ENCODE assay signal across 8 mouse cellular contexts in genomic region chrX:136127744-136128064, GRCm38 (mm10). TPM values are rescaled to one million over a fixed set of nuclear protein-coding genes. Genes with fewer than 3 reads are reported as not detected.
DNase-seq lines count a peak whose midpoint lies in the region; ATAC-seq and TF ChIP-seq lines count a peak whose summit lies in the region.

No protein-coding gene starts in this region.

- DNase-seq in hindbrain, embryonic 10.5 days (ENCODE audit: low spot score) = peak; percentile 34
- no peak for DNase-seq in G1E (ENCODE audit: low spot score)
- peak; percentile 50 for DNase-seq in c-Kit-positive CD71-negative TER-119-negative erythroid progenitor cells, embryonic 14.5 days (ENCODE audit: low read depth)
- DNase-seq in frontal cortex, postnatal 14 days (ENCODE audit: low spot score in 2 of 2) = peak; percentile 18 to 36
- peak; percentile 45 to 58 for DNase-seq in left cerebral cortex, adult 18-20 months (ENCODE audit: low spot score in 2 of 2)
- DNase-seq in mesoderm, embryonic 11.5 days (ENCODE audit: low read depth, low spot score) = peak; percentile 62

- no peak overlapping the region for H3K27ac ChIP-seq in hindbrain, embryonic 10.5 days
- no peak overlapping the region for H3K27ac ChIP-seq in hindbrain, embryonic 13.5 days

- no peak overlapping the region for H3K4me3 ChIP-seq in hindbrain, embryonic 10.5 days
- H3K4me3 ChIP-seq in hindbrain, embryonic 13.5 days = no peak overlapping the region
- H3K4me3 ChIP-seq in G1E (ENCODE audit: low read depth, low read length) = no peak overlapping the region

- H3K4me1 ChIP-seq in hindbrain, embryonic 10.5 days (replicated peaks) = no peaks in the 10 kb centered on the region
- no peaks in the 10 kb centered on the region for H3K4me1 ChIP-seq in hindbrain, embryonic 13.5 days (replicated peaks)
- H3K4me1 ChIP-seq in G1E (ENCODE audit: insufficient read depth, low read depth, low read length) = 0 out of 2 replicates have a peak, but pooled peaks cover 2% of the 10 kb centered on the region

- TF ChIP-seq CTCF in G1E (IDR thresholded peaks at IDR 0.05; ENCODE audit: low read depth, low read length) = 0 out of 2 replicates have a peak, but pooled peaks have one; percentile 24

- no peaks in the 10 kb centered on the region for H3K9me3 ChIP-seq in hindbrain, embryonic 10.5 days
- no peaks in the 10 kb centered on the region for H3K9me3 ChIP-seq in hindbrain, embryonic 13.5 days
- no peaks in the 10 kb centered on the region for H3K9me3 ChIP-seq in G1E (replicated peaks)

- ATAC-seq in hindbrain, embryonic 13.5 days (ENCODE audit: low FRiP score) = no peak
- no peak for ATAC-seq in G1E (ENCODE audit: extremely low read depth, insufficient number of reproducible peaks, low FRiP score, poor library complexity, severe bottlenecking)
- no peak for ATAC-seq in monocyte, adult 5-6 weeks (replicated peaks; ENCODE audit: insufficient number of reproducible peaks, low FRiP score, low TSS enrichment, poor library complexity, severe bottlenecking)

- WGBS in hindbrain, embryonic 10.5 days = 20% methylated on average over 5 of the region's 5 CpGs
- WGBS in hindbrain, embryonic 13.5 days = 20% methylated on average over 5 of the region's 5 CpGs

- no peak overlapping the region for H3K9ac ChIP-seq in hindbrain, embryonic 13.5 days

- H3K27me3 ChIP-seq in hindbrain, embryonic 10.5 days (ENCODE audit: insufficient read depth, poor library complexity, severe bottlenecking) = no peaks in the 10 kb centered on the region
- H3K27me3 ChIP-seq in hindbrain, embryonic 13.5 days = no peaks in the 10 kb centered on the region; the same call in 1 of the 2 replicates
- H3K27me3 ChIP-seq in G1E (ENCODE audit: insufficient read depth, low read length) = no peaks in the 10 kb centered on the region

- no peak overlapping the region for H3K4me2 ChIP-seq in hindbrain, embryonic 13.5 days

- H3K36me3 ChIP-seq in hindbrain, embryonic 10.5 days = no peaks in the 10 kb centered on the region
- H3K36me3 ChIP-seq in hindbrain, embryonic 13.5 days = no peaks in the 10 kb centered on the region
- H3K36me3 ChIP-seq in G1E (replicated peaks) = no peaks in the 10 kb centered on the region

RNA-seq across cellular contexts. Expression of gene Bex4, which starts 11.1 kb away (rescaled TPM):
- polyA plus RNA-seq in hindbrain, embryonic 10.5 days (2016; fragmentation: Nextera tagmentation; extraction: Ambion mirVana) = 86.0 and 97.4 TPM in 2 replicates
- 107 and 114 TPM in 2 replicates for polyA plus RNA-seq in hindbrain, embryonic 13.5 days (2015; fragmentation: Nextera tagmentation; extraction: Ambion mirVana)
- total RNA-seq in G1E (2014; fragmentation: Nextera tagmentation) = 1.3 TPM in 1 of 2 replicates, not detected in the other
- 31.7 and 47.9 TPM in 2 replicates for total RNA-seq in G1E (2017)
- polyA plus RNA-seq in G1E (2012) = 15.0 and 16.7 TPM in 2 replicates
- total RNA-seq in left cerebral cortex, adult 18-20 months (2021) = 10 to 100 TPM; 18.6 to 21.7 TPM
- total RNA-seq in monocyte, adult 5-6 weeks (2017) = not detected in 3 replicates

RNA-seq across cellular contexts. Expression of gene Nxf3, which starts 42.6 kb away (rescaled TPM):
- not detected in 2 replicates for polyA plus RNA-seq in hindbrain, embryonic 10.5 days (2016; fragmentation: Nextera tagmentation; extraction: Ambion mirVana)
- not detected in 2 replicates for polyA plus RNA-seq in hindbrain, embryonic 13.5 days (2015; fragmentation: Nextera tagmentation; extraction: Ambion mirVana)
- 0.87 and 1.1 TPM in 2 replicates for total RNA-seq in G1E (2014; fragmentation: Nextera tagmentation)
- 0.05 and 0.23 TPM in 2 replicates for total RNA-seq in G1E (2017)
- polyA plus RNA-seq in G1E (2012) = 0.09 TPM in 1 of 2 replicates, not detected in the other
- not detected for total RNA-seq in left cerebral cortex, adult 18-20 months (2021)
- not detected in 3 replicates for total RNA-seq in monocyte, adult 5-6 weeks (2017)

RNA-seq across cellular contexts. Expression of gene Tceal8, which starts 44.4 kb away (rescaled TPM):
- polyA plus RNA-seq in hindbrain, embryonic 10.5 days (2016; fragmentation: Nextera tagmentation; extraction: Ambion mirVana) = 167 and 188 TPM in 2 replicates
- polyA plus RNA-seq in hindbrain, embryonic 13.5 days (2015; fragmentation: Nextera tagmentation; extraction: Ambion mirVana) = 141 and 144 TPM in 2 replicates
- total RNA-seq in G1E (2014; fragmentation: Nextera tagmentation) = 32.4 and 46.2 TPM in 2 replicates
- 106 and 120 TPM in 2 replicates for total RNA-seq in G1E (2017)
- 6.4 and 12.4 TPM in 2 replicates for polyA plus RNA-seq in G1E (2012)
- 10 to 100 TPM; 37.1 to 40.3 TPM for total RNA-seq in left cerebral cortex, adult 18-20 months (2021)
- total RNA-seq in monocyte, adult 5-6 weeks (2017) = 6.5 to 17.3 TPM (median 15.9 TPM) in 3 replicates

RNA-seq across cellular contexts. Expression of gene Bex2, which starts 59.7 kb away (rescaled TPM):
- 275 and 315 TPM in 2 replicates for polyA plus RNA-seq in hindbrain, embryonic 10.5 days (2016; fragmentation: Nextera tagmentation; extraction: Ambion mirVana)
- 612 and 622 TPM in 2 replicates for polyA plus RNA-seq in hindbrain, embryonic 13.5 days (2015; fragmentation: Nextera tagmentation; extraction: Ambion mirVana)
- total RNA-seq in G1E (2014; fragmentation: Nextera tagmentation) = not detected in 2 replicates
- total RNA-seq in G1E (2017) = not detected in 2 replicates
- polyA plus RNA-seq in G1E (2012) = 0.10 and 0.15 TPM in 2 replicates
- 100 to 1,000 TPM; 353 to 359 TPM for total RNA-seq in left cerebral cortex, adult 18-20 months (2021)
- total RNA-seq in monocyte, adult 5-6 weeks (2017) = not detected in 3 replicates
